Mouse (Mus musculus): ENCODE measurements around the gene Pzp. TPM values are rescaled to one million over a fixed set of nuclear protein-coding genes. Genes with fewer than 3 reads are reported as not detected.

The Pzp gene
- polyA plus RNA-seq, 1 experiment = not detected

- H3K9me3 ChIP-seq = no peaks in the 10 kb centered on the region
- no peaks in the 10 kb centered on the region for H3K27me3 ChIP-seq (replicated peaks)
- peaks cover 43% of the 10 kb centered on the region for H3K4me1 ChIP-seq
- peak within 1 kb of the TSS; percentile 98 for H3K4me3 ChIP-seq (replicated peaks)
- TF ChIP-seq GATA1 (IDR thresholded peaks at IDR 0.05; ENCODE audit: borderline replicate concordance, low read length) (no peak), FLI1 (IDR thresholded peaks at IDR 0.05; ENCODE audit: low read length) (no peak)
- H3K36me3 ChIP-seq (replicated peaks; ENCODE audit: low read length) = peaks cover 34% of the 10 kb centered on the region
Observed at GRCm38 (mm10) chr6:128438317-128438870, 88.1 kb downstream of the Pzp start, which contains the start of gene Fkbp4. TSS of gene Fkbp4 (minus strand) at chr6:128438677.

DNA sequence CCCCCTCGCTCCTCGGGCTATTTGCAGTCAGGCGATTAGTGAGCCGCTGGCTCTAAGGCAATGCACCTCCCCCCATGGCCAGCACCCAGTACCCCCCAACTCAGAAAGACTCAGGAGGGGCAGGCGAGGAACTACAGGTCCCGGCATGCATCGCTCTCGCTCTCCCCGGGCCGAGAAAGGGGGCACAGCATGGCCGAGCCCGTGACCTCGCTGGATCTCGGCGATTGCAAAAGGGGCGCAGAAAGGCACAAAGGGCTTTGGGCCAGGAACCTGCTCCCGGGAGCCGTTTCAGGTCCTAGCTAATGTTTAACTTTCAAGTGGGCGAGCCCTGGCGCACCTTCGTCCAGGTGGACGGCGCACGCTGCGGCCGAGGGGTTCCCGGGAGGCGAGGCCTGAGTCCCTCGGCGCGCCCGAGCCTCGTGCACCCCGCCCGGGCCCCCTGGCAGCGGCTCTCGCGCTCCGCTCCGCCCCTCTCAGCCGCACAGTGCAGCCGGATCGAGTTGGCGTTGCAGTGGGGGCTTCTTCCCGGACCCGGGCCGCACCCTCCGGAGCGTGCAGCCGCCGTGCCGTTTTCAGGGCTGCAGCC is 88.7 kb downstream of the Pzp start:
- TF ChIP-seq FLI1 (IDR thresholded peaks at IDR 0.05; ENCODE audit: low read length) (no peak), GATA1 (IDR thresholded peaks at IDR 0.05; ENCODE audit: borderline replicate concordance, low read length) (no peak)
- Histone ChIP-seq H3K27me3 (replicated peaks) (no peaks in the 10 kb centered on the region), H3K4me3 (replicated peaks) (peak overlapping the region; percentile 98), H3K36me3 (replicated peaks; ENCODE audit: low read length) (peaks cover 40% of the 10 kb centered on the region), H3K4me1 (peaks cover 43% of the 10 kb centered on the region), H3K9me3 (no peaks in the 10 kb centered on the region)

GRCm38 (mm10) chr6:128437288-128437687 is 89.2 kb downstream of the Pzp start:
- Histone ChIP-seq H3K36me3 (replicated peaks; ENCODE audit: low read length) (peaks cover 45% of the 10 kb centered on the region), H3K27me3 (replicated peaks) (no peaks in the 10 kb centered on the region), H3K9me3 (no peaks in the 10 kb centered on the region), H3K4me3 (replicated peaks) (peak overlapping the region; percentile 98), H3K4me1 (peaks cover 43% of the 10 kb centered on the region)
- TF ChIP-seq GATA1 (IDR thresholded peaks at IDR 0.05; ENCODE audit: borderline replicate concordance, low read length) (no peak), FLI1 (IDR thresholded peaks at IDR 0.05; ENCODE audit: low read length) (no peak)

- H3K4me3 ChIP-seq (replicated peaks) = peak overlapping the region; percentile 7
- TF ChIP-seq FLI1 (IDR thresholded peaks at IDR 0.05; ENCODE audit: low read length) (no peak), GATA1 (IDR thresholded peaks at IDR 0.05; ENCODE audit: borderline replicate concordance, low read length) (no peak)
- H3K4me1 ChIP-seq = peaks cover 43% of the 10 kb centered on the region
- H3K27me3 ChIP-seq (replicated peaks) = no peaks in the 10 kb centered on the region
- H3K9me3 ChIP-seq = no peaks in the 10 kb centered on the region
- peaks cover 53% of the 10 kb centered on the region for H3K36me3 ChIP-seq (replicated peaks; ENCODE audit: low read length)
Observed at GRCm38 (mm10) chr6:128436356-128437005, 90.0 kb downstream of the Pzp start.

DNA sequence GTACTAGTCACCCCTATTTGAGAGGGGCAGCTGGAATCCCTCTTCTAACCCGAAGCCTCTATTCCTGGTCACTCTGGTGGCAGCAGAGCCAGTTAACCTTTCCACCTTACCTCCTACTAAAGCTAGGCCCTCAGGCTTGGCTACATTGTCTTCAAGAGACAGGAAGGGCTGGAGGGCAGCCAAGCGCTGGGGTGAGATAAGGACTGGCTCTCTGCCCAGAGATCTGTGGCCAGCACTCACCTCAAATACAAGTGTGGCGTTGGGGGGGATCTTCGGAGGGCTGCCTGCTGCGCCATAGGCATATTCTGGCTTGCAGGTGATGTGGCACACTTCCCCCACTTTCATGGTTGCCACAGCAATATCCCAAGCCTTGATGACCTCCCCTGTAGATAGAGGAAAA is 91.0 kb downstream of the Pzp start:
- H3K4me1 ChIP-seq = peaks cover 41% of the 10 kb centered on the region
- H3K9me3 ChIP-seq = no peaks in the 10 kb centered on the region

More for the DNA sequence above, 91.0 kb downstream of the Pzp start:
- TF ChIP-seq GATA1 (IDR thresholded peaks at IDR 0.05; ENCODE audit: borderline replicate concordance, low read length) (no peak), FLI1 (IDR thresholded peaks at IDR 0.05; ENCODE audit: low read length) (no peak)
- no peaks in the 10 kb centered on the region for H3K27me3 ChIP-seq (replicated peaks)
- no peak overlapping the region for H3K4me3 ChIP-seq (replicated peaks)
- peaks cover 62% of the 10 kb centered on the region for H3K36me3 ChIP-seq (replicated peaks; ENCODE audit: low read length)

Other genes starting within 250 kb of the Pzp start
- 0.16 TPM in 1 of 2 replicates, not detected in the other for gene Tead4, start 225.9 kb downstream of the Pzp start, polyA plus RNA-seq (2012; ENCODE audit: insufficient read depth, low replicate concordance)
- 2.8 TPM in 1 of 2 replicates, not detected in the other for gene Tulp3, start 170.9 kb downstream of the Pzp start, polyA plus RNA-seq (2012; ENCODE audit: insufficient read depth, low replicate concordance)
- gene Rhno1, start 163.8 kb downstream of the Pzp start, polyA plus RNA-seq (2012; ENCODE audit: insufficient read depth, low replicate concordance) = 24.9 and 30.5 TPM in 2 replicates
- gene Foxm1, start 163.8 kb downstream of the Pzp start, polyA plus RNA-seq (2012; ENCODE audit: insufficient read depth, low replicate concordance) = 14.7 and 19.2 TPM in 2 replicates
- gene Tex52, start 151.3 kb downstream of the Pzp start, polyA plus RNA-seq (2012; ENCODE audit: insufficient read depth, low replicate concordance) = 0.18 TPM in 1 of 2 replicates, not detected in the other
- not detected in 2 replicates for gene Gm44596, start 151.2 kb downstream of the Pzp start, polyA plus RNA-seq (2012; ENCODE audit: insufficient read depth, low replicate concordance)
- gene Nrip2, start 127.4 kb downstream of the Pzp start, polyA plus RNA-seq (2012; ENCODE audit: insufficient read depth, low replicate concordance) = not detected in 2 replicates
- gene Itfg2, start 101.8 kb downstream of the Pzp start, polyA plus RNA-seq (2012; ENCODE audit: insufficient read depth, low replicate concordance) = 10.0 and 20.3 TPM in 2 replicates
- 174 and 185 TPM in 2 replicates for gene Fkbp4, start 88.0 kb downstream of the Pzp start, polyA plus RNA-seq (2012; ENCODE audit: insufficient read depth, low replicate concordance)
- not detected in 2 replicates for gene A2ml1, start 54.9 kb upstream of the Pzp start, polyA plus RNA-seq (2012; ENCODE audit: insufficient read depth, low replicate concordance)
- gene Klrb1a, start 96.8 kb upstream of the Pzp start, polyA plus RNA-seq (2012; ENCODE audit: insufficient read depth, low replicate concordance) = not detected in 2 replicates
- not detected in 2 replicates for gene Clec2h, start 135.7 kb upstream of the Pzp start, polyA plus RNA-seq (2012; ENCODE audit: insufficient read depth, low replicate concordance)
- gene Klrb1, start 196.3 kb upstream of the Pzp start, polyA plus RNA-seq (2012; ENCODE audit: insufficient read depth, low replicate concordance) = not detected in 2 replicates